Mouse (Mus musculus) liver, embryonic 15.5 days (tissue): Measurements from ENCODE around the gene Ms4a13. TPM values are rescaled to one million over a fixed set of nuclear protein-coding genes. Genes with fewer than 3 reads are reported as not detected.
"Not testable (repeated sequence)": the region's sequence is repeated elsewhere in the genome, so short reads cannot be mapped to it uniquely, and the experiment has no call there.

Experiments used
- ATAC-seq: fragments of 200-750 bp; cut with Nextera tagmentation; 2 replicates; pipeline ENCODE4 v1.8.0; 2017; ENCODE audit warnings: moderate number of reproducible peaks, mild to moderate bottlenecking, moderate library complexity; ENCODE audit not compliant: insufficient read depth
- H3K27ac ChIP-seq: fragments of 300-500 bp; sonication (generic); replicated peaks from 2 replicates; pipeline ENCODE4 v1.5.1; 2015; ENCODE audit warnings: mild to moderate bottlenecking, inconsistent platforms
- H3K27me3 ChIP-seq: fragments of 300-500 bp; sonication (generic); 2 replicates; pipeline ENCODE4 v1.6.1; 2015; ENCODE audit warnings: mild to moderate bottlenecking, inconsistent platforms
- H3K36me3 ChIP-seq: fragments of 300-500 bp; sonication (generic); replicated peaks from 2 replicates; pipeline ENCODE4 v1.6.1; 2015; ENCODE audit warnings: moderate library complexity, mild to moderate bottlenecking, inconsistent platforms
- H3K4me1 ChIP-seq: fragments of 300-500 bp; sonication (generic); replicated peaks from 2 replicates; pipeline ENCODE4 v1.6.1; 2015; ENCODE audit warnings: inconsistent platforms
- H3K4me2 ChIP-seq: fragments of 300-500 bp; sonication (generic); 2 replicates; pipeline ENCODE4 v1.6.1; 2015; ENCODE audit warnings: moderate library complexity, mild to moderate bottlenecking, inconsistent platforms
- H3K4me3 ChIP-seq: fragments of 300-500 bp; sonication (generic); replicated peaks from 2 replicates; pipeline ENCODE4 v1.5.1; 2015; ENCODE audit warnings: mild to moderate bottlenecking, inconsistent platforms
- H3K9ac ChIP-seq: fragments of 300-500 bp; sonication (generic); 2 replicates; pipeline ENCODE4 v1.6.1; 2015; ENCODE audit warnings: moderate library complexity, mild to moderate bottlenecking, inconsistent platforms
- H3K9me3 ChIP-seq: fragments of 300-500 bp; sonication (generic); replicated peaks from 2 replicates; pipeline ENCODE4 v1.6.1; 2016; ENCODE audit warnings: inconsistent platforms
- WGBS: fragments of 180-500 bp; shearing (Covaris S2); methylation state at CpG from one replicate; pipeline ENCODE4 v1.1.7; 2015; ENCODE audit warnings: mixed read lengths; ENCODE audit not compliant: insufficient replicate concordance; 5-methylcytosine and 5-hydroxymethylcytosine counted together
- polyA plus RNA-seq: library from polyadenylated mRNA; unstranded; fragments of >200 nt; fragmentation: Nextera tagmentation; extraction: Ambion mirVana; gene quantifications from 2 replicates; pipeline ENCODE4 v1.2.1, GENCODE M21; 2015

The Ms4a13 gene
- polyA plus RNA-seq, 1 experiment from 2014 or later: not detected

GRCm38 (mm10) chr19:11135336-11135735, 61.2 kb downstream of the Ms4a13 start:
- Histone ChIP-seq H3K4me2 (no peak overlapping the region), H3K9me3 (no peaks in the 10 kb centered on the region), H3K27ac (no peak overlapping the region), H3K27me3 (no peaks in the 10 kb centered on the region), H3K9ac (no peak overlapping the region), H3K36me3 (no peaks in the 10 kb centered on the region), H3K4me3 (no peak overlapping the region), H3K4me1 (no peaks in the 10 kb centered on the region)
- ATAC-seq: no peak
- 38% methylated on average over 4 of the region's 4 CpGs for WGBS

- Histone ChIP-seq H3K4me1 (no peaks in the 10 kb centered on the region), H3K36me3 (no peaks in the 10 kb centered on the region), H3K27me3 (no peaks in the 10 kb centered on the region), H3K9me3 (no peaks in the 10 kb centered on the region), H3K9ac (no peak overlapping the region), H3K4me3 (no peak overlapping the region), H3K4me2 (no peak overlapping the region), H3K27ac (no peak overlapping the region)
- no peak for ATAC-seq
- WGBS: 62% methylated on average over 2 of the region's 2 CpGs
Measured at GRCm38 (mm10) chr19:11134852-11135251, 61.7 kb downstream of the Ms4a13 start.

GRCm38 (mm10) chr19:11130776-11131175, 65.8 kb downstream of the Ms4a13 start, which contains the start of gene 1700017D01Rik:
Gene 1700017D01Rik (minus strand): TSS chr19:11130876.
- not testable (repeated sequence) for ATAC-seq, H3K4me1 ChIP-seq, H3K9ac ChIP-seq, H3K4me3 ChIP-seq, H3K4me2 ChIP-seq, H3K36me3 ChIP-seq, H3K27me3 ChIP-seq, H3K27ac ChIP-seq, H3K9me3 ChIP-seq
- 63% methylated on average over 8 of the region's 8 CpGs for WGBS

- H3K27me3 ChIP-seq: no peaks in the 10 kb centered on the region
- no peak overlapping the region for H3K4me3 ChIP-seq
- H3K9me3 ChIP-seq: no peaks in the 10 kb centered on the region
- H3K36me3 ChIP-seq: no peaks in the 10 kb centered on the region
- WGBS: 71% methylated on average over 1 of the region's 1 CpGs
- no peak overlapping the region for H3K9ac ChIP-seq
- no peak for ATAC-seq
- no peaks in the 10 kb centered on the region for H3K4me1 ChIP-seq
- no peak overlapping the region for H3K27ac ChIP-seq
- H3K4me2 ChIP-seq: no peak overlapping the region
Measured at GRCm38 (mm10) chr19:11129702-11130101, 66.8 kb downstream of the Ms4a13 start.

GRCm38 (mm10) chr19:11121016-11121420, 75.5 kb downstream of the Ms4a13 start:
- Histone ChIP-seq H3K4me3 (peak overlapping the region; percentile 32), H3K4me2 (peak overlapping the region; percentile 40)
- not testable (repeated sequence) for H3K36me3 ChIP-seq, H3K4me1 ChIP-seq, H3K9me3 ChIP-seq, H3K9ac ChIP-seq, H3K27me3 ChIP-seq, H3K27ac ChIP-seq
- 1% methylated on average over 17 of the region's 38 CpGs for WGBS
- ATAC-seq: peak; percentile 99

Other genes starting within 250 kb of the Ms4a13 start
- gene Ccdc86, start 247.5 kb downstream of the Ms4a13 start, polyA plus RNA-seq: 11.6 and 13.7 TPM in 2 replicates
- gene Ms4a10, start 222.1 kb downstream of the Ms4a13 start, polyA plus RNA-seq: not detected in 2 replicates
- not detected in 2 replicates for gene Ms4a15, start 203.5 kb downstream of the Ms4a13 start, polyA plus RNA-seq
- 0.08 TPM in 1 of 2 replicates, not detected in the other for gene Ms4a18, start 178.7 kb downstream of the Ms4a13 start, polyA plus RNA-seq
- gene Ms4a8a, start 115.6 kb downstream of the Ms4a13 start, polyA plus RNA-seq: 0.10 and 0.21 TPM in 2 replicates
- not detected in 2 replicates for gene 1700017D01Rik, start 65.9 kb downstream of the Ms4a13 start, polyA plus RNA-seq
- gene 1700025F22Rik, start 31.4 kb downstream of the Ms4a13 start, polyA plus RNA-seq: not detected in 2 replicates
- not detected in 2 replicates for gene Ms4a12, start 35.7 kb upstream of the Ms4a13 start, polyA plus RNA-seq
- gene Ms4a1, start 69.5 kb upstream of the Ms4a13 start, polyA plus RNA-seq: not detected in 2 replicates
- not detected in 2 replicates for gene Ms4a5, start 87.1 kb upstream of the Ms4a13 start, polyA plus RNA-seq
- gene Ms4a14, start 117.7 kb upstream of the Ms4a13 start, polyA plus RNA-seq: not detected in 2 replicates
- gene Ms4a7, start 139.4 kb upstream of the Ms4a13 start, polyA plus RNA-seq: 1.4 and 1.7 TPM in 2 replicates
- 1.3 and 1.4 TPM in 2 replicates for gene Ms4a4a, start 178.8 kb upstream of the Ms4a13 start, polyA plus RNA-seq
- gene Ms4a4c, start 208.0 kb upstream of the Ms4a13 start, polyA plus RNA-seq: 1.5 and 2.5 TPM in 2 replicates
- 0.58 and 0.74 TPM in 2 replicates for gene Ms4a4b, start 246.8 kb upstream of the Ms4a13 start, polyA plus RNA-seq